Mouse (Mus musculus) activated CD4-positive, CD25-positive, alpha-beta regulatory T cell (primary cell): ENCODE measurements around the gene Mboat1. TPM values are rescaled to one million over a fixed set of nuclear protein-coding genes. Genes with fewer than 3 reads are reported as not detected.

Experiments
- polyA plus RNA-seq, 2 experiments: library from polyadenylated mRNA; unstranded; fragments of 100-300 nt; shearing (Covaris generic); gene quantifications; one replicate each; pipeline ENCODE4 v1.2.1; 2017

Mboat1 gene
- 10 to 100 TPM; 10.2 to 48.0 TPM for polyA plus RNA-seq

DNA sequence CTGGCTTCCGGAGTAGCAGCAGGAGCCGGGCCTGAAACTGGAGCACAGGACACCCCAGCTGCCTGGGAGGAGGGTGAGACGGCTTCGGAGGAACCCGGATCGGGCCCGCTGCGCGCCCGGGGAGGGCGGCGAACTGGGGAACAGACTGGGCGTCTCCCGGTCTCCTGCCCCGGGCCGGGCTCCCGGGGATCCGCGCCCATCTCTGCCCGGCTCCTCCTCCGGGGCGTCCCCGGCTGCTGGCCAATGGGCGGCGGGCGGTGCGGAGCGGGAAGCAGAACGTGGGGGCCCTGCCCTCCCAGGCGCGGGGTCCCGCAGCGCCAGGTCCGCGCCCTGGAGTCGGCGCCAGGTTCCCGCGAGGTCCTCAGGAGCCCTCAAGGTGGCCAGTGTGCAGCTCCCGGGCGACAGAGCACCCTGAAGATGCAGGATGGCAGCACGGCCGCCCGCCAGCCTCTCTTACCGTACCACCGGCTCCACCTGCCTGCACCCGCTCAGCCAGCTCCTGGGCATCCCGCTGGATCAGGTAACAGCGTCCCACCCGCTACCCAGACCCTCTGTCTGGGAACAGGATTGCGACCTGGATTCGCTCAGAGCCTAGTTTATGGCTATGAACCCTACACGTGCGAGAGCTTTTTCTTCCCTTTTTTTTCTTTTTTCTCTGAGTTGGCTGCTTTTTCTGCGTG, at the start of gene Mboat1:
Mboat1 (plus strand) TSS at position 247 of the 680 bp plus-strand sequence.

Other genes starting within 250 kb of the Mboat1 start
- gene E2f3, start 150.4 kb upstream of the Mboat1 start, polyA plus RNA-seq: 1 to 10 TPM; 3.4 to 6.2 TPM
- gene Agtr1a, start 200.0 kb downstream of the Mboat1 start, polyA plus RNA-seq: not detected